Mouse (Mus musculus) layer of hippocampus, postnatal 36 days (tissue): ENCODE measurements around the gene Hoxb2. TPM values are rescaled to one million over a fixed set of nuclear protein-coding genes. Genes with fewer than 3 reads are reported as not detected.

ENCODE experiments used
- DNase-seq, 2 experiments: peaks; one replicate each; pipeline ENCODE4 v3.0.0; 2022
- total RNA-seq, 2 experiments: library from RNA; stranded (reverse); gene quantifications; 2 replicates each; pipeline ENCODE4 v1.2.3; 2021

Hoxb2 gene
- total RNA-seq, 2 experiments from 2014 or later, result not detected

DNA sequence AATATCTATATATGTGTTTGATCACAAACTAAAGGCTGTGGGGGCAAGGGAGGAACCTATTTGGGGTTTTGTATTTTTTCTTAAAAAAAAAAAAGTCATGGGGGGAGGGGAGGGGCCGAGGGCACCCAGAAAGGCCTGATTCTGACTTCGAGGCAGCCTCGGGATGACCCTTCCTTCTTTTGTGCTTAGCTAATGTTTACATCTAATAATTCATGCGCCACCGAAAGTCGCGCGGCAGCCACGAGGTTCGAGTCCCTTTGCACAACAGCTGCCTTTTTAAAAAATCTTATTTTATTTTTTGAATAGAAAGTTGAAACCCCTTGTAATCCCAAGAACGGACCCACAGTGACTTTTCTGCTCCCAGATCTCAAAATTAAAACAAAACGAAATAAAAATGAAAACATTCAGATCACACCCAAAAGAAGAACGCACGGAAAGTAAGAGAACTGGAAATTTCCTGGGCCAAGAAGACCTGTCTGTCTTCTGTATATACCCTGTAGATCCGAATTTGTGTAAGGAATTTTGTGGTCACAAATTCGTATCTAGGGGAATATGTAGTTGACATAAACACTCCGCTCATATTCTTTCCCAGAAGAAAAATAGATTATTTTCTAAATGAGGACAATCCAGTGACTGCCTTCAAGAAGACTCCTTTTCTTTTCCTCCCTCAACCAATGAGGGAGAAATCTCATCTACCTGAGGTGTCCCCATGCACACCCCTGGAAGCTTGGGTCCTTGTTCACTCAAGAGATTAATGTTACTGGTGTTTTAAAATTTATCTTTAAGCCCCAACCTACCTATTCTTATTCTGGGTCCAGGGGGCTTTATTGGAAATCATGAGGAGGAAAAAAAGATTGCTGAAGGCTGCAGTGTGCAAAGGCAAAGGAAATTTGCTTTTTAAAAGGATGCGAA is 33.4 kb upstream of the Hoxb2 start:
- DNase-seq, result no peak

DNA sequence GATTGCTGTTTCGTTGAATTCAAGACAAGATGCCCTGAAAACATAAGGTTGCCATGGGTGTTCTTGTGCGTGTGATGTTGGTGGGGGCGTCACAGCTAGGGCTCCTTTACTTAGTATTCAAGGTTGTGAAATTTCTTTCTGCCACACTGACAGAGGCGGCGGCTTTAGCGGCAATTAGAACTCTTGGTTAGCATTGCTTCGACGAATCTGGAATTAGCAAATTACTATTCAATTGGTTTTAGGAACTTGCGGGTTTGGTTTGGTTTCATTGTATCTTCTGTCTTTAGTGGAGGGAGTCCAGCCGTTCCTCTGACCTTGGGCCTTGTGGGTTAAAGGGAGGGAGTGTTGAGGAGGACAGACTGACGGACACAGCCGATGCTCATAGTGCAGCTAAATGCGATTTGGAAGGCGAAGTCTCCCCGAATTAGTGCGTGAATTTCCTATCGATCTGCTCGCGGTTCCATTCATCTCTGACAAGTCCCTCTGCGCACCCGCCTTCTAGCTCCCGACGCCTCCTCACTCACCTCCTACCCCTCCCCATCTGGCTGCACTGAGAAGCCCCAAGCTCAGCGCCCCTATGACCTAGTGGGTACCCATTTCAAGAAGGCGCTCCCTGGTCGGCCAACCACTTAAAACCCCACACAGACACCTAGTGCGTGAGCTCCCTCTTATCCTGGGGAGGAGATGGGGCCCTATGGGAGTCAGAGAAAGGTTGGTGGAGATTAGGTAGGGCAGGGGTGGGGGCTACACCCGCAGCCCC is 32.5 kb upstream of the Hoxb2 start, which contains the start of gene Hoxb4:
Gene Hoxb4 (plus strand): TSS at position 660 of the 760 bp plus-strand sequence.
- DNase-seq, result no peak

DNA sequence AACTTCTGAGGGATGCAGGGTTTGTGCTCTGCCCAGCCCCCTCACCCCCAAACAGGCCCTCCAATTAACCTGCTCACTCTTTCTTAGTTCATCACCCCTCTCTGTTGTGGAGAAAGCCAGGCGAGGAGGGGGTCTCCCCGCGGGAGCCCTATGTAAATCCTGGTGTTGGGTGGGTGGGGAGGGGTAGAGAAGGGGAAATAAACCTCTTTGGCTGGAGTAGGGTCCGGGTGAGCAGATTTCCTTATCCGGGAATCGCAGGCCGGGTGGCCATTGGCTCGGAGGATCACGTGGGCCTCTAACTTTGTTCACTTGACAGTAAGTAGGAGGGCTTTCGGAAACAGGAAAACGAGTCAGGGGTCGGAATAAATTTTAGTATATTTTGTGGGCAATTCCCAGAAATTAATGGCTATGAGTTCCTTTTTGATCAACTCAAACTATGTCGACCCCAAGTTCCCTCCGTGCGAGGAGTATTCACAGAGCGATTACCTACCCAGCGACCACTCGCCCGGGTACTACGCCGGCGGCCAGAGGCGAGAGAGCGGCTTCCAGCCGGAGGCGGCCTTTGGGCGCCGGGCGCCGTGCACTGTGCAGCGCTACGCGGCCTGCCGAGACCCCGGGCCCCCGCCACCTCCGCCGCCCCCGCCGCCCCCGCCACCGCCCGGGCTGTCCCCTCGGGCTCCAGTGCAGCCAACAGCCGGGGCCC is 31.8 kb upstream of the Hoxb2 start:
- DNase-seq, result no peak

DNA sequence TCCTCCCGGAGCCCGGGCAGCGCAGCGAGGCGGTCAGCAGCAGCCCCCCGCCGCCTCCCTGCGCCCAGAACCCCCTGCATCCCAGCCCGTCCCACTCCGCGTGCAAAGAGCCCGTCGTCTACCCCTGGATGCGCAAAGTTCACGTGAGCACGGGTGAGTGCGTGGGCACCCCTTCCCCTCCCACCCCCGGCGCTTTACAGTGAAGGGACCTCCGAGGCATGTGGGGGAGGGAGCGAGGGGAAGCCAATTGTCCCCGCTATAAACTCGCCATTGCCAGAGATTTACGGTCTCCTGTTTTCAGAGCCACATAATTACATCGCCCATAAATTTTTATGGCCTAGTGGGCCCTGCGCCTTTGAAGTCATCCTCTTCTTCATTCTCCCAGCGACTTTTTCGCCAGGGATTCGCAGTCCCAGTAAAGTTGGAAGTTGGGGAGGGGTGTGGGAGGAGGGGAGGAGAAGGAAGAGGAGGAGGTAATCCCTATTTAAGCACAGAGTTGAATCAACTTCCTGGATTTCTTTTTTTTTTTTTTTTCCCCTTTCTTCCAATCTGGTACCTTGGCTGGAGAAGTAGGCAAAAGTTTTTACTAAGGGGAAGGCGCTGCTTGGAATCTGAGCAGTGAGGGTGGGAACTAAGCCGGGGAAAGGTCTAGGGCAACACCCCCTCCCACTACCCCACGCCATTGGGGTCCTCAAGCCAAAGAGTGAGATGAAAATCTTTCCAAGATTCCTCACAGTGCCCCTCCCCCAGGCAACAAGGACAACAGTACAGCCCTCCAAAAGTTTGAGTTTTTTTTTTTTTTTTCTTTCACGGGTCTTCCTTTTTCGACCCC is 31.0 kb upstream of the Hoxb2 start:
- DNase-seq, result no peak

DNA sequence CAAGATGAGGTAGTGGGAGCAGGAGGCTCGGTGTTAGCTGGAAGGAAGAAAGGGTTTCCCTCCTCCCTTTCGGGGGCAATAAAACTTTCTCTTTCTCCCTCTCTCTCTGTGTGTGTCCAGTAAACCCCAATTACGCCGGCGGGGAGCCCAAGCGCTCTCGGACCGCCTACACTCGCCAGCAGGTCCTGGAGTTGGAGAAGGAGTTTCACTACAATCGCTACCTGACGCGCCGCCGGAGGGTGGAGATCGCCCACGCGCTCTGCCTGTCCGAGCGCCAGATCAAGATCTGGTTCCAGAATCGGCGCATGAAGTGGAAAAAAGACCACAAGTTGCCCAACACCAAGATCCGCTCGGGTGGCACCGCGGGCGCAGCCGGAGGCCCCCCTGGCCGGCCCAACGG is 30.4 kb upstream of the Hoxb2 start:
- DNase-seq, result no peak

DNA sequence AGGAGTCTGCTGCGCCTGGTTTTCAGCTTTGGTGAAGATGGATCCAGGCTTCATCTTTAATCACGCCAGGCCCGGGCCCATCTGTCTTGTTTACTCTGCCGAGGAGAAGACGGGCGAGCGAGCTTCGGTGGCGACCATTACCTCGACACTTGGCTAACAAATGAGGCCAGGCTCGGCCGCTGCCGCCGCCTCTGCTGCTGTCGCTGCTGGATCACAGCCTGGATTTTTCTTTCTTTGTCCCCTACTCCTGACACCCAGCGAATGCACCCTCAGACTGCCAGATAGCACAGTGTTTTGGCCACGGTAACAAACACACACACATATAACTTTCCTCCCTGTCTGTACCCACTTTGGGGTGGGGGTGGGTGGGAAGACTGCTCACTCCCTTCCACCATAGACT is 29.6 kb upstream of the Hoxb2 start:
- no peak for DNase-seq

DNA sequence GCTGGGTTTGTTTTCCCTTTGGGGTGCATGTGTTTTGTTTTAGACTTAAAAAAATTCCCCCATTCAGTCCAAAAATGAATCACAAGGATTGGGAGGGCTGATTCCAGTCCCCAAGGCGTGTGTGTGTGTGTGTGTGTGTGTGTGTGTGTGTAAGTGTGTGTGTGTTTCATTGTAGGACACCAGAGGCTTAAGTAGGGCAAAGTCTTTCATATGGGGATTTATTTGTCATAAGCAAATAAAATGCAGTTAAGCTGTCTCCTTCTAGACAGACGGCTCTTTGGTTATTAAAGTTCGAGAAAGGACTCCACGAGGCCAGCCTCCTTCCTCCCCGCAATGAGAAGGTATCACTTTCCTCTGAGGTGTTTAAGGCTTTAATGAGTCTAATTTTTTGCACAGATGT is 28.5 kb upstream of the Hoxb2 start:
- no peak for DNase-seq

DNA sequence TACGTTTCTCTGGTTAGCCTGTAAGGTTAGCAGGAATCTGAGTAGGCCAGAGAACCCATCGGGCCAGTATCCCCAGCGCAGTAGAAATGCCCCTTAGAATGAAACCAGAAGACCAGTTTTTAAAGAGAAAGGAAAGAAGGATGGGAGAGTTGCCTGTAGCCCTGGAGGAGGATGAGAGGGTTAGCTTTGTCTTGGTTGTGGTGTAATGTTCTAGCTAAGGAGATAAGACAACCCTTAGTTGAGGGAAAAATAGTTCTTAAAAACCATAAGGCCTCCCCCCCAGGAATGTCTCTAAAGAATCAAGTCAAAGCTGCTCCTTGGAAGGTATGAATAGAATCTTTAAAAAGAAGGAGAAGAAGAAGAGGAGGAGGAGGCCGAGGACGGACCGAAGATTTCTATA is 27.6 kb upstream of the Hoxb2 start:
- DNase-seq, result no peak

DNA sequence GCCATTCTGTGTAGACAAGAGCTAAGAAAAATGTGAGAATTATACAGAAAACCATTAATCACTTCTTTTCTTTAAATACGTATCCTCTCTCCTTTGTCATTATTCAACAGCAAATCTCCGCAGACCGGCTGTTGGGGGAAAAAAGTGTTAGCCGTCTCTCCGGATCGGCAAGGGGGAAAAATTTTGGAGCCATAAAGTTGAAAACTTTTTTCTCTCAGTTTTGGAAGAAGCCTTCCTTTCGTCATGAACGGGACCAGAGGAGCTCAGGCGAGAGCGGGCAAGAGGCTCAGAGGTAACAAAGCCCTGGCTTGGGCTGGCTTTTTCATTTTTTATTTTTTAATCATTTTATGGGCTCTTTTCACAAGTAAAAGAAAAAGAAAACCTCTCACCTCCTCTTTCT is 27.2 kb upstream of the Hoxb2 start, which contains the start of gene Hoxb3:
Gene Hoxb3 (plus strand): TSS at position 173 of the 400 bp plus-strand sequence.
- no peak for DNase-seq

DNA sequence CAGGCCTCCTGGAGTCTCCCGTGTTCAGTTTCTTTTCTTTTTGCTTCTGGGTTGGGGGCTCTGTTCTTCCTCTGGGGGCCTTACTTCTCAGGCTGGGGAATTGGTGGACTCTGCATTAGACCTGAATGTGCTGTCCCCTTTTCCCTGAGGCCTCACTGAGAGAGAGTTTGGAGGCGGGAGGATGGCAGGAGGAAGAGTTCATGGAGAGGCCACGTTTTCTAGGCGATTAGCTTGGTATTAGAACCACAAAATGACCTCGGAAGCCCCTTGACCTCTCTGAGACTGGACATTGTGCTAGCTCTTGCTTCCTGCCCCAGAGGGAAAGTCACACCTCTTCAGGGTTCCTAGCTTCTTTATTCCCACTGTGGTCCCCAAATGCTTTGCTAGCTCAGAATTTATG is 26.2 kb upstream of the Hoxb2 start:
- DNase-seq, result no peak

DNA sequence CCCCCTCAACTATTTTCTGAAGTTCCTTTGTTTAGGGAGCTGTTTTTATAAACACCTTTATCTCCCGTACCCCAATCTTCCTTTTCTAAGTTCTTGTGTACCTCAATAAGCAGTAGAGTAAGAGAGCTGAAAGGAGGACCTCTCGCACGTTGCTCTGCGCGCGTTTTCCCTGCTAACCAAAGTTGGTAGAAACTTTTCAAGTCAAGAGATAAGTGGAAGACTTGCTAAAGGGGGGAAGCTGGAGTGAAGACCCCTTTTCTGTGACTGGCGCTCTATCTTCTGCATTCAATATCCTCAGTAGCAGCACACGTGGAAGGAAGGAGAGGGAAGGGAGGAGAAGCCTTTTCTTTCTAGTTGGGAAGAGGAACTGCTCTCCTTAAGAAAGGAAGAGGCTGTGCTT is 25.4 kb upstream of the Hoxb2 start:
- no peak for DNase-seq

DNA sequence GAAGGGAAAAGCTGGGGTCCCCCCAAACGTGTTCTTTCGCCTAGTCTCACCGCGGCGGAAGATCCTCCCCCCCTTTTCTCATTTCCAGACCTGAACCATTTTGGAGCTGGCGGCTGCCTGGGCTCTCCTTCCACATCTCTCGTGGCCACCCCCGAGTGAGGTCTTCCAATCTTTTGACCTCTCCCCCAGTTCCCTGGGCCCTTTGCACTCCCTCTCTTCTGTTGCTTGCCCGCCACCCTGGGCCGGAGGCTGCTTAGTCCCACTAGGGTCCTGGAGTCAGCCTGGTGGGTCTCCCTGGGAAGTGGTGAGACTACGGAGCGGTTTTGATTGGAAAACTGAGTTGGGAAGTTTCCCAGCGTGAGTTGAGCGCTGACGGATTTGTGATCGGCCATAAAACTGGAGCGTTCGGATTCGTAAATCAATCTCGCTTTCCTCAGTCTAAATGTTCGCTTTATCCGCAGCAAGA is 24.5 kb upstream of the Hoxb2 start:
- no peak for DNase-seq

DNA sequence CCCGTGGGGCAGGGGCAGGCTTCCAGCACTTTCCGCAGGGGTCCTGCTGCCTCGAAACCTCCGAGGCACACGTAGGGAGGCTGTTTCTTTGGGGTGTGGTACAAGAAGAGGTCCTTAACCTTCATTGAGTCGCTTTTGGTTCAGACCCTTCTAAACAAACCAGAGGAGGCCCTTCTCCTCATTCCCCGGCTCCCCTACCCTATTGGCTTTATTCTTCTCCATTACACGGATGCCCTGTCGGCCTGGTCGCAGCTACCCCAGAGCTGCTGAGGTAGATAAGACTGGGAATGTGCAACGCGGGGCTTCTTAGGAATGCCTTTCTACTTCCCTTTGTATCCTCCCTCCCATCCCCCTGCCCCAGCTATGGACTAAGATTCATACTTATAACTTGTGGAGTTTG is 23.6 kb upstream of the Hoxb2 start:
- no peak for DNase-seq

DNA sequence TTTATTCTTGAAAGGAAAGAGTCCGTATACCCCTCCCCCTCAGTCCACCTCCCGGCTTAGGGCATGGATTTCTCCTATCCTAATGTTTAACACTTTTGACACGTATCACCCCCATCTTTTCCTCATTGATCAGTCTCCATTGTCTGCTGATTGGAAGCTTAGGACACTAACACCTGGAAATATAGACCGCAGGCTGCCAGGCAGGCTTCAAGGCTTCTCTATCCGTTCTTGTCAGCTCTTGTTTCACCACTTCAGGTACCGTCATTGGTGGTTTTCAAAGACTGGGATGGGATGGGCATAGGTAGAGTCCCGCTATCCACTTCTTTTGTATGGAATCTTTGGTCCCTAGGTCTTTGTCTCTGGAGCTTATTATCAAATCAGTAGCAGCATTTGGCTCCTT is 23.2 kb upstream of the Hoxb2 start:
- no peak for DNase-seq

DNA sequence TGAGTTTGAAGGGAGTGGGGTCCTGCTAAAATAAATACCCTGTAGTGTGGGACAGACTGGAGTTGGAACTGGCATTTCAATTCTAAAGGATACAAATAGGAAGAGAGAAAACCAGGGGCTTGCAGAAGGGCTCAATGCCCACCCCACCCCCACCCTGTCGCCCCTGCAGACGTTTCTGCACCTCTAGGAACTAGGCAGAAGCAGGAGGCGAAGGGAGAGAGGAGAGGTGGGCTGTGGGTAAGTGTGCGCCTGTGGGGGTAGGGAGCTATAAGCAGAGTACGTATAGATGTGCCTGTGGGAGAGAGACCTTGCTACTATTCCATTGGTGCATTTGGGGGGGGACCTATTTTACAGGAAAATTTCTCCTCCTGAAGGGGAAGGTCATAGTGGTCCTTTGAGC is 22.6 kb upstream of the Hoxb2 start:
- no peak for DNase-seq

DNA sequence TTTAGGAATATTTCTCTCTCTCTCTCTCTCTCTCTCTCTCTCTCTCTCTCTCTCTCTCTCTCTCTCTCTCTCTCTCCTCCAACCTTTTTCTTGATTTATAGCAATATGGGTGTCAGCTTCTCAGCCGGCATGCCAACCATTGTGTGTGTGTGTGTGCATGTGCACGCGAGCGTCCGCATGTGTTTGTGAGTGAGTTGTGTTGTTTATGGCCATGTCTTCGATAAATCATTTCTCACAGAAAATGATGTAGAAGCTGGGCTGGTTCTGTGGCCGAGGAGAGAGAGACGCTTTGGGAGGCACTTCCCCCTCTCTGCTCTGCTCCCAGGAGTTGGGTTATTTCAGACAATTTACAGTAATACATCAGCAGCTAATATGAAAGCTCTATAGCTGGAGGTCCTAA is 21.7 kb upstream of the Hoxb2 start:
- no peak for DNase-seq

DNA sequence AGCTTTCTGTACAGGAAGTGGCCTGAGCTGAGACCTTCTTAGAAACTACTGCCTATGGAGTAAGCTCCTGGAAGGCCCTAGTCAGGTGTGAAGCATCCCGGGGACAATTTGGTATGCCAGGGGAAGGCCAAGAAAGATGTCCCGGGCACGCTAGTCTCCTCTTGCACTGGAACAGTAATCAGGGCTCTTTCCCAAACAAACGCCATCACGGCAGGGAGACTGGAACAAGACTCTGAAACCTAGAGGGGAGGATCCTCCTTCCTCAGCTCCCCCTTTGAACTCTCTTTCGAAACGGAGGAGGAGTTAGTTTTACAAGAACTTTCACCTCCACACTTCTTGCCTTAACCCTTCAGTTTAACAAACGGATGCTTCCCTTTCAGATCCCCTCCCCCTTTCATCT is 18.2 kb upstream of the Hoxb2 start:
- no peak for DNase-seq

DNA sequence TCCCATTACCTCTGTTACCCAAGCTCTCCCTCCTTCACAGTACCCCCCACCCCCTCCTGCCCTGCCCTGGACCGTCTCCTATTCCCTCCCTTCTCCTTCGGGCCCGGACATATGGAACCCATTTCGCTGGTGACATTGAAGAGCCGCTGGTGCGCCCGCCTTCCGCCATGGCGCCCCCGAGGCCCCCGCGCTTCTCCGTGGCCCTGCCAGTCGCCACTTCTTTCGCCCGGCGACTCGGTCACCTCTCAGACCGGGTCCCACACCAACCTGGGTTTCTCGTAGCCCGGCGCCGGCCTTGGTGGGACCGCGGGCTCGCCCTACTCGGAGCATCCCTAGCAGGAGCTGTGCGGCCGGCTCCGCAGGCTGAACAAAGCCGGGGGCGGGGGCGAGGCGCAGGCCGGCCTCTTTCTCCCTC is 17.7 kb upstream of the Hoxb2 start:
- no peak for DNase-seq

DNA sequence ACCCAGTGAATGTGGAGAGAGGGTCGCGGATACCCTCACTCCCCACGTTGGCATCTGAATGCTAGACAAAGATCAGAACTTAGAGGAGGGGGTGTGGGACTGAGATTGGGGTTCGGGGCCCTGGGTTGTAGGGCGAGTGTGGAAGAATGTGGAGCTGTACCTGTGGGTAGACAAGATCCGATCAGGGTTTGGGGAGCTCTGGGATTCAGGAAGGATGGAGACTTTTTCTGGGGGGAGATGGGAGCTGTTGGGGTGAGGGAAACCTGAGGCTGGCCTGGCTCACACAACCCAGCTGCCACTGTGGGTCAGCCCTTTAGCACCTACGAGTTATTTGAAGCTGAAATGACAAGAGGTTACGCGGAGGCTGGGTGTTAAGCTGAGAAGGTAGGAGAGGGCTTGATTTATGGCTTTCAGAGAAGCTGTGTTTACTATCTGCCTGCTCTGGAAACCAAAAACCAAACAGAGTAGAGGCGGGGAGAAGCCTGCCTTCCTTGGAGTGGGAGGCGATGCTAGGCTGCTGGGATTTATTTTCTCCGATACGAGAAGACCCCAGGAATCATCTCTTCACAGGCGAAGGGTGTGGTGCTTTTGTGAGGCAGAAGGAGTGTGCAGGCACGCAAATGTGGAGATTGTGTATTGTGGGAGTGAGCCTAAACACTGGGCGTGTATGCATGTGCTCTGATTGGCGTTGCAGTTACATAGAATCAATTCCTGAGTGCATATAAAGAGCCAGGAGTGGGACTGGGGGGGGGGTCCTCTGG is 16.9 kb upstream of the Hoxb2 start:
- DNase-seq, result no peak

DNA sequence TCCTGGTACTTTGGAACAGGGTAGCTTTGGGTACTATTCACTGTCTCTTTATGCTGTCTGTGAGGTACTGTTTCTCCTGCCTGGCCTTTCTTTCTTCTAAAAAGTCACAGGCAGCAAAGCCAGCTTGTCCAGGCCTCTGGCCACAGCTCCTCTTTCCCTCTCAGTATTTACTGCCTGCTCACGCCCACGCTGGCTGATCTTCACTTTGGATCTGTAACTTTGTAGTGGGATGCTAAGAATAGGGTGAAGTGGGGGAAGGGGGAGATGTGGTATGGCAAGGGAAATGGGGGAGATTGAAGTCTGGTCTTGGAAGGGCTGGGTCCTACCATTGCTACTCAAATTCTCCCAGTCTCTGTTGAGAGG is 16.3 kb upstream of the Hoxb2 start:
- DNase-seq, result no peak

DNA sequence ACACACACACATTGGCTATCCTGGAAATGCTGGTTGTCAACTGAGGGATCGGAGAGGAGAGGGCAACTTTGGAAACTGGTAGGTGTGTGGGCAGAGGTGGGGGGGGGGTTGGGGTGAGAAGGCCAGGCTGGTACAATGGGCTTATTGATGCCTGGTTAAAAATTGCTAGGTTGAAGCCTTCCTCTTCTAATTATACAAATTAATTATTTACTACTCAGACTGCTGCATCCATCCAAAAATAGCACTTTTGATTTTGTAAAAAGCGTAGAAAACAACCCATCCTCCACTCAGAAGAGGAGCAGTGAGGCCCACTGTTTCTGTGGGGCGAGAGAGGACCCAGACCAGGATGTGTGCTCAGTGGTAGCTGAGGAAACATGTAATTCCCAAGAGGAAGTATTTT is 15.3 kb upstream of the Hoxb2 start:
- DNase-seq, result no peak
